Mouse (Mus musculus) central nervous system, embryonic 14 days (tissue): ENCODE data around the gene Kremen1. TPM values are rescaled to one million over a fixed set of nuclear protein-coding genes. Genes with fewer than 3 reads are reported as not detected.

Experiments
- polyA plus RNA-seq: library from polyadenylated mRNA; depleted of rRNA; stranded (reverse); fragments of >200 nt; gene quantifications from 2 replicates; pipeline ENCODE4 v1.2.3, GENCODE M21; 2012; rRNA removed

The Kremen1 gene
- polyA plus RNA-seq = 8.6 and 12.4 TPM in 2 replicates

DNA sequence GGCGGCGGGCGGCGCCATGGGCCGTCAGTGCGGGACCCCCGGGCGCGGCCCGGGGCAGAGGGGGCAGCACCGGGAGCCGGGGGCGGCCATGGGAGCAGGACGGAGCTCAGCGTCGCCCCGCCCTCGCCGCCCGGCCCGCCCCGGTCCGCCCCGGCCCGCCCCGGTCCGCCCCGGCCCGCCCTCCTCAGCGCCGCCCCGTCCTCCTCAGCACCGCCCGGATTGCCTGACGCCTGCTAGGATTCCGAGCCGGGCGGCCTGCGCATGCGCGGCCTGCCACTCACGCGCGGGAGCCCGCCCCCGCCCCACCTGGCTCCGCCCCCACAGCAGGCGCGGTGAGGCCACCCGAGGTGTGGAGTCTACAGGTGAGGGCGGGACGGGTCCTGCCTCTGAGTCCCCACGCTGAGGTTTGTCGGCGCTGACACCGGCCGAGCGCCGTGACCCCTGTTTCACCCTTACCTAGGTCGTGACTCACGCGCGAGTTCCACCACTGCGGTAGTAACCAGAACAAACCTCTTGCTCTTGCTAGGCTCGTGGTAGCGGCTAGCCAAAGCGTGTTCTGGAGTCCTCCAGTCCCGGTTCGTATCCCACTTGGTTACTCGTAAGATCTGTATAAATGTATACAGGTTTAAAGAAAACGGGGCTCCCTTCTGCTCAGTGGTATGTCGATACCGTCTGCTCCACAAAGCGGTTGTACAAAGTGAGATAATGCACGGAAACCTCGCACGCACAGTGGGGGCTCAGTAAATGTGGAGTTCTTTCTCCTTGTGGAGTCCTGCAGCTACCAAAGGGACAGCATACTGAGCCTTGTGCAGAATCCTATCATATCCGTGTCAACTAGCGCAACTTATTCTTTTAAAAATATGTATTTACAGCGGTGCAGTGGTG, at the start of gene Kremen1:
Gene Kremen1 (minus strand): TSS at position 51 of the 885 bp plus-strand sequence.

DNA sequence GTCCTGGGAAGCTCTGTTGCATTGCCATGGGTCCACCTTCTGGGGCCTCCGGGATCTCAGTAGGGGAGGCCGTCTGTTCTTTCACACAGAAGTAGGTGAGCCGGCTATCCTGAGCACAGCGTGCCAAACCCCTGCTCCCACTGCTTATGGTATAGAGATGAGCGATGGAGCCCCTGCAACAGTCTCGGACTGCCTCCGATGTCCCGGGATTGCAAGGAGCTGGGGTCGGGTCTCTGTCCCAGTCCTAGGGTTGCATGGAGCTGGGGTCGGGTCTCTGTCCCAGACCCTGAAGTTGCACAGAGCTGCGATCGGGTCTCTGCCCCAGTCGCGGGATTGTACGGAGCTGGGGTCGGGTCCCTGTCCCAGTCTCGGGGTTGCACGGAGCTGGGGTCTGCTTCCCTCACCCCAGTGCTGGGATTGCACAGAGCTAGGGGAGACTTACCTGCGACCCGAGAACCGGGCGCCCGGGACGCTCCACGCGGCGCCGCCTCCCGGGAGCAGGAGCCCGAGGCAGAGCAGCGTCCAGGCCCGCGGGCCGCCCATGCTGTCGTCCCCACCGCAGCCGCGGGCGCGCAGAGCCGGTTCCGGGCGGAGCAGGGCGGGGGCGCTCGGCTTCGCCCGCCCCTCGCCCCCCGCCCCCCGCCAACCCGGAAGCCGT, 109.5 kb downstream of the Kremen1 start, which contains the start of gene Emid1:
Gene Emid1 (minus strand): TSS at position 578 of the 658 bp plus-strand sequence.

Other genes starting within 250 kb of the Kremen1 start
- gene Rasl10a, start 203.4 kb downstream of the Kremen1 start, polyA plus RNA-seq = 0.43 and 1.0 TPM in 2 replicates
- 30.1 and 33.8 TPM in 2 replicates for gene Gas2l1, start 196.2 kb downstream of the Kremen1 start, polyA plus RNA-seq
- gene Rhbdd3, start 162.6 kb downstream of the Kremen1 start, polyA plus RNA-seq = 39.5 and 45.9 TPM in 2 replicates
- 655 and 705 TPM in 2 replicates for gene Ewsr1, start 162.3 kb downstream of the Kremen1 start, polyA plus RNA-seq
- 14.6 and 15.8 TPM in 2 replicates for gene Emid1, start 109.3 kb downstream of the Kremen1 start, polyA plus RNA-seq
- gene Znrf3, start 183.3 kb upstream of the Kremen1 start, polyA plus RNA-seq = 3.8 and 4.9 TPM in 2 replicates